Mouse (Mus musculus) layer of hippocampus, adult 2 months (tissue): ENCODE measurements at regions not wholly inside any gene's neighbourhood (a gene's known extent, or its start where the extent isn't known, plus 50 kb on each side); places are given as distances from the start of the nearest gene placed in this dataset.
"Not testable (repeated sequence)": the region's sequence is repeated elsewhere in the genome, so short reads cannot be mapped to it uniquely, and the experiment has no call there.

Source experiments
- DNase-seq, 2 experiments: peaks; one replicate each; pipeline ENCODE4 v3.0.0; 2022; ENCODE audit warnings: low spot score in 2 of 2
- H3K27ac ChIP-seq: fragments of 200-600 bp; 2 replicates; pipeline ENCODE4 v1.8.1; 2022
- H3K4me3 ChIP-seq: fragments of 200-600 bp; 2 replicates; pipeline ENCODE4 v1.8.1; 2022; ENCODE audit warnings: mild to moderate bottlenecking
- CTCF ChIP-seq: fragments of 200-600 bp; conservative IDR thresholded peaks from 2 replicates; pipeline ENCODE4 v1.8.1; 2022; ENCODE audit warnings: antibody characterized with exemption, mild to moderate bottlenecking, moderate library complexity

DNA sequence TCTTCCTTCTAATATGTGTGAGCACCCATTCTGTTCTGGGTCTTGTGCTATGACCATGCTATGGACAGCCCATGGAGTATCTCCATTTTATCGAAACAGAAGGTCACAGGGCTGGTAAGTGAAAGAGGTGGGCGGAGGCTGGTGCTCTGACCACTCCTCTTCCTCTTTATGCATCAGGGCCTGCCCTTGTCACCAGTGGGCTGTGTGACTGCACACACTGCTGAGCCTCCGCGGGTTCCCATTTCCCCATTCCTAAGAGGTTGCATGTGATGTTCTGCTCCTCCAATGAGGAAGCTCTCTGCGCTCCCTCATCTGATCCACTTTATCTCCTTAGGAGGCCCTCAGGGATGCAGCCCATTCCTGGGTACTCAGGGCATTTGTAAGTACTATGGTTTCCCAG lies 65.0 kb upstream of the Slc44a3 start:
- no peak for DNase-seq
- TF ChIP-seq CTCF: no peak
- no peak overlapping the region for H3K4me3 ChIP-seq
- H3K27ac ChIP-seq: no peak overlapping the region

DNA sequence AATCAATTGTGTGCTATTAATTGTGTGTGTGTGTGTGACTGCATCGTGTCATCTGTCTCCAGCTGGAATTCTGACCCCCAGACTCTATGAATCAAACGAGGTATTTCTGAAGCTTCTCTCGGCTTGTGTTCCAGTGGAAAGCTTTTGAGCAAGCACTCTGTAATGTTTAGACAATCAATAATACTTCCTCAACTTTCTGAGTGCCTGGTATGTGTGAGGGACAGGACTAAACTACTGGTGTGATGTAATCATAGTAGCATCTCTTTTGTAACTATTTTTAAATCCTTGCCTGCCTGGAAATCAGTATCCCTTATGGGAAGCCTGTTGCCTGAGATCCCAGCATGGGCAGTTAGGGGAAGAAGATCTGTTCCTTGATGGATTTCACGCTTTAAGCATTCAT lies 62.4 kb upstream of the Slc44a3 start:
- Histone ChIP-seq H3K27ac (no peak overlapping the region), H3K4me3 (no peak overlapping the region)
- no peak for DNase-seq
- no peak for TF ChIP-seq CTCF

DNA sequence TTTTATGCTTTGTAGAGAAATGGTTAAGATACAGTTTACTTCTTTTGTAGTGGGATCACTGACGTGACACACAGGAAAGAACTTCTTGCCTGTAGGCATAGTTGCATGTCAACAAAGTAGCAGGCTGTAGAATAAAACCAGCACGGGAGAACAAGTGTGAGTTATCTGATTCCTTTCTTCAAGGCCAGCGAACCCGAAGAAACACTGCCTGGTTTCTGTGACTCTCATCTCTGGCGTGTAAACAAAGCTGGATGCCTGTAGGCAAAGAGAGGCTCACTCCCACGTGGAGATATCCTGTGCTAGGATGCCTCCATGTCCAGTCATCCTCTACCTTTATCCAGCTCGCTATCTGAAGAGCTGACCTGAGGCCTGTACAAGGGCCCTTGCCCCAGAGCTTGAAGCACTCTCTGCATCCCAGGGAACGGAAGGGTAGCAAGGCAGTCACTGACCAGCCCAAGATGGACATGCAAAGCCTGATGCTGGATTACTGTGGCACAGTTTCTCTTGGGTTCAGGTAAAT lies 61.5 kb upstream of the Slc44a3 start:
- TF ChIP-seq CTCF: no peak
- no peak overlapping the region for H3K4me3 ChIP-seq
- H3K27ac ChIP-seq: no peak overlapping the region
- no peak for DNase-seq

DNA sequence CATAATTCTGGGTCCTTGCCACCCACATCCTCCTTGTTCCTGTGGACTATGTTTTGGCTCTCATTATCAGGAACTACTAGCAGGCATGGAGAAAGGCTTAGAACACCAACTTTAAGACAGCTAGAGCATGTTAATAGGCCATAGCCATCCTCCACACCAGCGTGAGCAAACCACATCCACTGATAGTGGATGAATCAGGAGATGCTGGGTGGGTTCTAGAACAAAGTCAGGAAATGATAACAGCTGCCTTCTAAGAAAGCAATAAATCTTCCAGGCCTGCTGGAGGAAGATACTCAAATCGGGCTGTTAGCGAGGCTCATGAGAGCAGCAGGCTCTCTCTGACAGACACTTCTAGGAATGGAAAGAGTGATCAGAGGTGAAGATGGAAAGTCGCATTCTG lies 60.9 kb upstream of the Slc44a3 start:
- DNase-seq: no peak
- TF ChIP-seq CTCF: no peak
- H3K27ac ChIP-seq: no peak overlapping the region
- no peak overlapping the region for H3K4me3 ChIP-seq

DNA sequence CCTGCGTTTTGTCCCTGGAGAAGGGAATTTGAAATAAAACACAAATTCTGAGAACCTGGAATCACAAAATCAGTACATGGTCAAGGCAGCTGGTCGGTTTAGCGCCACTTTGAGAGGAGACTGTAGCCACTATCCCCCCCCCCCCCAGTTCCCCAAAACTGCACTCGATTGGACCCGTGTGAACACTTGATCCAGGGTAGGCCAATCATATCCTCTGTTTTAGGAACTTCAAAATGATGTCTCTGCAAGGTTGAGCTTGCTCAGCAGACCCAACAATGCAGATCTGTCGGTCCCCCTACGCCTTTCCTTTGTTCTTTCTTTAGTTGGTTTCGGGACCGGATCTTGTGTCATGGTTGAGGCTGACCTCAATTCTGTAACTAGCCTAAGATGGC lies 57.3 kb upstream of the Slc44a3 start:
- DNase-seq: no peak
- Histone ChIP-seq H3K4me3 (no peak overlapping the region), H3K27ac (no peak overlapping the region)
- no peak for TF ChIP-seq CTCF

DNA sequence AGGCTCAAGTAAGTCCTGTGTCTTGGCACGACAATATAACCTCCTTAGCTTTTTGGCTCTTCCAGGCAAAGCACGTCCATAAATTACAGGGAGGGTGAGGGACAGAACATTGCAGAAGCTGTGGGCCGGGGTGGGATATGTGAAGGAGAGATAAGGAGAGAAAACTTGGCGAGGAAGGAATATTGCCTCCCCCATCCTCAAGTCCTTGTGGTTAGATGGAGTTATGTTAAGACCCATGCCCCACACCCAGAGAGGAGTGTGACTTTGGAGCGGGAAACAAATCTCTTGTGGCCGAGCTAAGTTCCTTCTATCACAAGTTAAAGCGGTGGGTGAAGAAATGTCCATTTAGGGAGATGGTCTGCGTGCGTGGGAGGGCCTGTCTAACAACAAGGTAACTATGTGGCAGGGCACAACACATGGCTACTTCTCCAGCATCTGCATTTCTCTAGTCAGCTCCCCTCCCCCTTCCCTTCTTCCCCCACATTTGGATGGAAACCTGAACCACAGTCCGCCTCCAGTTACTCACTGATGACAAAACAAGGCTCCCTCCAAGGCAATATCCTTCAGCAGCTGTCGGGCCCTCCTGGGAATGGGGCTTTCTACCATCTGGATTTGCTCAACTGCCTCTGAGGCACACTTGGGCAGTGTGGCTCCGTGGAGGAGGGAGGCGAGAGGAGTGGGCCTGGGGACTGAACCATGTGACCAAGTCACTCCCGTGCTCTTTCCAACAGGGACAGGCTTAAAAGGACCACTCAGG lies 56.7 kb upstream of the Slc44a3 start:
- no peak for TF ChIP-seq CTCF
- Histone ChIP-seq H3K4me3 (no peak overlapping the region), H3K27ac (no peak overlapping the region)
- DNase-seq: no peak

DNA sequence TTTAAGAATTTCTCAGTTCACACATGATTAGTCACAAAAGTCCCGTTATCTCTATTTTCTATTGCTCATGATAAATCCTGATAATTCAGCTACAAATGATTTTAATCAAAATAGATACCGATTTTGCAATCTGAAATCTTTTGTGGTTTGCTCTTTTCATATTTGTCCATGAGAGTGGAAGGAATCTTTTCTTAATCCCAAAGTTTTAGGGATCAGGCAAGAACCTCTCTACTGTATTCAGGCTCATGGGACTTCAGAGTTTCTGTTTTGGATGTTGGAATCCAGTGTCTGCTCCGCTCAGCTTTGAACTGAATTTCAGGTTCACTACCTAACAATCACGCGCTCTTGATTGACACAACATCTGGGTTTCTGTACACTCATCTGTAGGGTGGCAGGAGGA lies 53.1 kb upstream of the Slc44a3 start:
- H3K27ac ChIP-seq: no peak overlapping the region
- no peak for DNase-seq
- no peak for TF ChIP-seq CTCF
- no peak overlapping the region for H3K4me3 ChIP-seq

DNA sequence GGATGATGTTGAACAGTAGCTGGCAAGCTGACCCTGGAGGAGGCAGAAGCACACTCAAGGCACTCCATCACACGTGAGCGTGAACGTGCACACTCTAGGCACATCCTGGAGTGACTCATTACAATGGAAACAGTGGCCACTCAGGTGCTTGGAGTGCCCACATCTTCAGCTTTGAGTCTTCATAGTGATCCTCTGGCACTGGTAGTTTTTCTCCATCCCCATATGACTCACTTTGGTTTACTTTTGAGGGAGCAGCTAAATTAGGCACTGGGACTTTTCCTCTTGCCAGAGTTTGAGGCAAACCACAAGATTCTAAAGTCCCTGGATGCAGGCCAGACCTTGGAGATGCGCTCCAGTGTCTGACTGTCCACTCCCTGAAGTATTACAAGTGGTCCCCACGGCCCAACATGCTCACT lies 52.5 kb upstream of the Slc44a3 start:
- Histone ChIP-seq H3K27ac (no peak overlapping the region), H3K4me3 (no peak overlapping the region)
- TF ChIP-seq CTCF: no peak
- DNase-seq: no peak

DNA sequence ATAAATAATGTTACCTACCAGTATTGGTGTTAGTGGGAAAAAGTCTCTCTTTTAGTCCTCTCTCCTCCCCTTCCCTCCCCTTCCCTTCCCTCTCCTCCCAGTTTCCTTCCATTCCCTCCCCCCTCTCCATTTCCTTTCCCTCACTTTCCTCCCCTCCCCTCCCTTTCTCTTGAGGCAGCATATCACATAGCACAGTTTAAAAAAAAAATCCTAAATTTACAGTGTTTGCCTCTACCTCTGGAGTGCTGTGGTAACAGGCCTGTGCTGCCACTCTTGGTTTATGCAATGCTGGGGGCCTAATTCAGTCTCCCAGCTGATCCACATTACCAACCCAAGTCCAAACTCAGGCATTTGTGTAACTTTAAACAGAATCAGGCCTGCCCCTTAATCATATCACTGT lies 52.1 kb upstream of the Slc44a3 start:
- Histone ChIP-seq H3K4me3 (no peak overlapping the region), H3K27ac (no peak overlapping the region)
- no peak for TF ChIP-seq CTCF
- no peak for DNase-seq

DNA sequence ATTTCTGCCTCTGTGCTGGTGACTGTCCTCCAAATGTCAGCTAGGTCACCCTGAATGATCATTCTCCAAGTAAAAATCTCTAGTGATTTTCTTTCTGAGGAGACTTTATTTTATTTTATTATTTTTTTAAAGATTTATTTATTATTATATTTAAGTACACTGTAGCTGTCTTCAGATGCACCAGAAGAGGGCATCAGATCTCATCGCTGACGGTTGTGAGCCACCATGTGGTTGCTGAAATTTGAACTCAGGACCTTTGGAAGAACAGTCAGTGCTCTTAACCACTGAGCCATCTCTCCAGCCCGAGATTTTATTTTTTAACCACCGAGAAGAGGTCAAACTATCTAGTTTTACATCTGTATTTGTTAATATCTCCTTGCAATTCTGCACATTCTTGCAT lies 50.5 kb upstream of the Slc44a3 start:
- peak; percentile 51 for TF ChIP-seq CTCF

More for the DNA sequence above, 50.5 kb upstream of the Slc44a3 start:
- H3K27ac ChIP-seq, DNase-seq, H3K4me3 ChIP-seq: not testable (repeated sequence)
